Mouse (Mus musculus) hindbrain, embryonic 11.5 days (tissue): Measurements from ENCODE around the gene Adm2. TPM values are rescaled to one million over a fixed set of nuclear protein-coding genes. Genes with fewer than 3 reads are reported as not detected.

Experiments used
- ATAC-seq: fragments of 200-750 bp; cut with Nextera tagmentation; 2 replicates; pipeline ENCODE4 v1.8.0; 2017; ENCODE audit warnings: mild to moderate bottlenecking, moderate TSS enrichment, moderate library complexity; ENCODE audit not compliant: low FRiP score
- DNase-seq: peaks from one replicate; pipeline ENCODE4 v3.0.0-alpha.2; 2015; ENCODE audit warnings: low spot score
- H3K27ac ChIP-seq: fragments of 300-500 bp; sonication (generic); 2 replicates; pipeline ENCODE4 v1.5.1; 2014; ENCODE audit warnings: mild to moderate bottlenecking, low read depth, low read length
- H3K27me3 ChIP-seq: fragments of 300-500 bp; sonication (generic); 2 replicates; pipeline ENCODE4 v1.6.1; 2014; ENCODE audit warnings: mild to moderate bottlenecking, low read length, moderate library complexity, mixed read lengths; ENCODE audit not compliant: control insufficient read depth, insufficient read depth
- H3K36me3 ChIP-seq: fragments of 300-500 bp; sonication (generic); 2 replicates; pipeline ENCODE4 v1.6.1; 2014; ENCODE audit warnings: mild to moderate bottlenecking, low read length, moderate library complexity, mixed read lengths; ENCODE audit not compliant: control insufficient read depth, insufficient read depth
- H3K4me1 ChIP-seq: fragments of 300-500 bp; sonication (generic); replicated peaks from 2 replicates; pipeline ENCODE4 v1.6.1; 2014; ENCODE audit warnings: low read length, mixed read lengths; ENCODE audit not compliant: control insufficient read depth, insufficient read depth
- H3K4me2 ChIP-seq: fragments of 300-500 bp; sonication (generic); replicated peaks from 2 replicates; pipeline ENCODE4 v1.6.1; 2014; ENCODE audit warnings: mild to moderate bottlenecking, low read depth, low read length
- H3K4me3 ChIP-seq: fragments of 300-500 bp; sonication (generic); 2 replicates; pipeline ENCODE4 v1.5.1; 2014; ENCODE audit warnings: low read depth, low read length
- H3K9ac ChIP-seq: fragments of 300-500 bp; sonication (generic); 2 replicates; pipeline ENCODE4 v1.6.1; 2014; ENCODE audit warnings: low read depth, low read length
- H3K9me3 ChIP-seq: fragments of 300-500 bp; sonication (generic); 2 replicates; pipeline ENCODE4 v1.6.1; 2016; ENCODE audit warnings: low read length; ENCODE audit not compliant: control insufficient read depth
- WGBS: fragments of 180-500 bp; shearing (Covaris S2); extraction: QIAGEN DNeasy Blood & Tissue Kit; methylation state at CpG from one replicate; pipeline ENCODE4 v1.1.7; 2014; 5-methylcytosine and 5-hydroxymethylcytosine counted together
- polyA plus RNA-seq: library from polyadenylated mRNA; unstranded; fragments of >200 nt; fragmentation: Nextera tagmentation; extraction: Ambion mirVana; gene quantifications from 2 replicates; pipeline ENCODE4 v1.2.1, GENCODE M21; 2014

Gene Adm2
- polyA plus RNA-seq = 0.12 TPM in 1 of 2 replicates, not detected in the other

GRCm38 (mm10) chr15:89322670-89323522 is at the start of gene Adm2:
TSS of gene Adm2 (plus strand) at chr15:89322720.
- H3K36me3 ChIP-seq = no peaks in the 10 kb centered on the region
- H3K4me1 ChIP-seq = no peaks in the 10 kb centered on the region; the same call in 1 of the 2 replicates
- WGBS = 9% methylated on average over 26 of the region's 26 CpGs
- H3K9me3 ChIP-seq = no peaks in the 10 kb centered on the region
- no peak within 1 kb of the TSS for H3K27ac ChIP-seq
- H3K27me3 ChIP-seq = peaks cover 6% of the 10 kb centered on the region; the same call in 1 of the 2 replicates
- peak; percentile 13 for DNase-seq
- peak within 1 kb of the TSS; percentile 23 for H3K4me2 ChIP-seq
- H3K9ac ChIP-seq = no peak within 1 kb of the TSS
- no peak within 1 kb of the TSS for H3K4me3 ChIP-seq
- ATAC-seq = no peak

DNA sequence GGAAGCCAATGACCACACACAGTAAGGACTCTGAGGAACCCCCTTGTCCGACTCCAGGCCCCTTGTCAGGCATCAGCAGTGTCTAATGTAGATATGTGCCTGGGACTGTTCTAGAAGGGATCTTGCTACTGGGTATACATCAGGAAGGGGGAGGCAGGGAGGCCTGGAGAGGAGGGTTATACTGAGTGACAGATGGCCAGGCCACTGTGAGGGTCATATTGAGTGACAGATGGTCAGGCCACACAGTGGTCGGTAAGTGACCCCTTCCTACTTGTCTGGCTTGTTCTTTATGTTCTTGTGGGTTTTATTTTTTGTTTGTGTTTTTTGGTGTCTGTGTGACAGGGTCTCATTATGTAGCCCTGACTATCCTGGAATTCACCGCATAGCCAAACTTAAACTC is 47.0 kb upstream of the Adm2 start:
- H3K4me1 ChIP-seq = no peaks in the 10 kb centered on the region
- ATAC-seq (no peak; the same call in 1 of the 2 replicates), DNase-seq (no peak)
- WGBS = 80% methylated on average over 3 of the region's 3 CpGs
- H3K4me3 ChIP-seq = no peak overlapping the region
- H3K4me2 ChIP-seq = no peak overlapping the region
- no peak overlapping the region for H3K9ac ChIP-seq
- peaks cover 11% of the 10 kb centered on the region for H3K36me3 ChIP-seq
- H3K27ac ChIP-seq = no peak overlapping the region
- no peaks in the 10 kb centered on the region for H3K9me3 ChIP-seq
- H3K27me3 ChIP-seq = no peaks in the 10 kb centered on the region

DNA sequence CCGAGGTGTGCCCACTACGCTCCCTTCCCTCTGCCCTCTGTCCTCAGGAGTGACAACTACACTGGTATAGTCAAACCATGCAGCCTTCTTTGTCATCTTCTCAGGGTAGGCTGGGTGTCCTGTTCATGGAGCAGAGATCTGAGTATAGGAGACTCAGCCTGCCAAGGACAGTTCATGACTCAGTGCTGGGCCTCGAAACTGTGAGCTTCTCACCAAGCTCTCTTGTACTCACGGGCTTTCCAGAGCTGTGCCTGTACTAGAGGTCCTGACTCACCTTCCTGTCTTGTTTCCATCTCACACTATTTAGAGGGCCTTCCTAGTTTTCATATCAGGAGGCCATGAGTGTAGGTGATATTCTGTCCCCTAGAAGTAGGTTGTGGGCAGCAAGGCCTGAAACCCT is 45.2 kb upstream of the Adm2 start:
- Histone ChIP-seq H3K36me3 (peaks cover 15% of the 10 kb centered on the region), H3K9ac (no peak overlapping the region), H3K9me3 (no peaks in the 10 kb centered on the region), H3K4me1 (no peaks in the 10 kb centered on the region), H3K27me3 (no peaks in the 10 kb centered on the region), H3K27ac (no peak overlapping the region), H3K4me2 (no peak overlapping the region), H3K4me3 (no peak overlapping the region)
- WGBS = 96% methylated on average over 4 of the region's 4 CpGs
- no peak for ATAC-seq
- no peak for DNase-seq

DNA sequence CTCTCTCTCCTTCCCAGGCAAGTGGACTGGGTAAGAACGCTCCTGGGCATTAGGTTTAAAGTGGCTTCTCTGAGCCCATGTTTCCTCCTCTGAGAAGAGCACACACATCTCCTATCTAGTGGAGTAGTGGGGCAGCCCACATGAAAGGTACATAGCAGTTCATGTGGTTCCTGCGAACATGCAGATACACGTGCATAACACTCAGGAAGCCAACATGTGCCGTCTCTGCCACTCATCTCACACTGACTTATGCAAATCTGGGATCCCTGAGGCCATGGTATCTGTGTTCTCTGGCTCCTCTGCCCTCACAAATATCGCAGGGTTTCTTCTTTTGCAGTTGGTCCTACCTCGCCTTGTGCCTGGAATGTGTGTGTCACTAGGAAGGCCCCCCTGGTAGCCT is 40.0 kb upstream of the Adm2 start:
- 81% methylated on average over 6 of the region's 6 CpGs for WGBS
- ATAC-seq = no peak
- H3K9ac ChIP-seq = no peak overlapping the region

DNA sequence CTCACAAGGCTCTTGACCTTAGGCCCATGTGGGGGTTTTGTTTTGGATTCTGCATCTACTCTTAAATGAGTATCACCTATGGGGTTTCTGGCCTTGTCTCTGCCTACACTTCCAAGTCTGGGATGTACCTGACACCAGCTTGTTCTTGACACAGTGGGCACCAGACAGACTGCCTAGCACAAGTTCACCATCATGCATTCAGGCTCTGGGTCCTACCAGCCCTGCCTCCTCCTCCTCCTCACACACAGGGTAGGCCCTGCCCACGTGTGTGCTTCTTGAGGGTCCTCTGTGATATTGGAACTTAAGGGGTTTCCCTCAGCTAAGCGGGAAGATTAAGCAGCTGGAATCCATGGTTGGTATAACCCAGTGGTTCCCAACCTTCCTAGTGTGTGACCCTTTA is 38.4 kb upstream of the Adm2 start:
- Histone ChIP-seq H3K4me1 (no peaks in the 10 kb centered on the region), H3K9ac (no peak overlapping the region), H3K27me3 (no peaks in the 10 kb centered on the region), H3K4me2 (no peak overlapping the region), H3K27ac (no peak overlapping the region), H3K9me3 (no peaks in the 10 kb centered on the region), H3K4me3 (no peak overlapping the region), H3K36me3 (peaks cover 20% of the 10 kb centered on the region)
- DNase-seq = no peak
- 83% methylated on average over 2 of the region's 2 CpGs for WGBS
- ATAC-seq = no peak

More for the DNA sequence above, 40.0 kb upstream of the Adm2 start:
- H3K27me3 ChIP-seq = no peaks in the 10 kb centered on the region
- H3K27ac ChIP-seq = no peak overlapping the region
- DNase-seq = no peak
- H3K4me2 ChIP-seq = no peak overlapping the region
- peaks cover 12% of the 10 kb centered on the region for H3K36me3 ChIP-seq
- H3K4me3 ChIP-seq = no peak overlapping the region
- H3K4me1 ChIP-seq = no peaks in the 10 kb centered on the region
- no peaks in the 10 kb centered on the region for H3K9me3 ChIP-seq

GRCm38 (mm10) chr15:89285004-89285403 is 37.5 kb upstream of the Adm2 start:
- no peaks in the 10 kb centered on the region for H3K9me3 ChIP-seq
- no peak for DNase-seq
- no peak overlapping the region for H3K9ac ChIP-seq
- no peak for ATAC-seq
- peaks cover 20% of the 10 kb centered on the region for H3K36me3 ChIP-seq
- H3K4me2 ChIP-seq = no peak overlapping the region
- H3K4me3 ChIP-seq = no peak overlapping the region
- no peaks in the 10 kb centered on the region for H3K27me3 ChIP-seq
- H3K27ac ChIP-seq = no peak overlapping the region
- H3K4me1 ChIP-seq = no peaks in the 10 kb centered on the region

- ATAC-seq (no peak), DNase-seq (no peak)
- Histone ChIP-seq H3K9ac (no peak overlapping the region), H3K9me3 (no peaks in the 10 kb centered on the region), H3K4me3 (no peak overlapping the region), H3K36me3 (peaks cover 15% of the 10 kb centered on the region), H3K4me2 (no peak overlapping the region), H3K4me1 (no peaks in the 10 kb centered on the region), H3K27me3 (no peaks in the 10 kb centered on the region), H3K27ac (no peak overlapping the region)
- 95% methylated on average over 5 of the region's 5 CpGs for WGBS
Observed at GRCm38 (mm10) chr15:89285478-89285877, 37.0 kb upstream of the Adm2 start.

DNA sequence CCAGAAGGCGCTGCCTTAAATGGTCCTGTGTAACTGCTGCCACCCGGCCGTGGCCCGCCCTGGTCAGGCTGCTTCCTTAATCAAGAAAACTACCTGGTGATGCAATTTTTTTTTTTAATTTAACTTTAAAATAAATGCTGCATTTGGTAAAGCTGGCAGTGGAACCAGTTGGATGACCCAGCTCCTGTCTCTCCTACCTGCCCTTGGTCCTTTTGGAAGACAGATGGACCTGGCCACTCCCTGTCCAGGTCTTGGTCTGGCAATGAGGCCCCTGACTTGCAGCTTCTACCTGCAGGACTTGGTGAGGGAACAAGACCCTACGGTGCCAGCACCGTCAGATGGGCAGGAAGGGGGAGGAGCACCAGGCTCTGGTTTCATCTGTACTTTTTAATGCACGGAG is 36.4 kb upstream of the Adm2 start:
- H3K4me3 ChIP-seq = no peak overlapping the region
- H3K4me1 ChIP-seq = no peaks in the 10 kb centered on the region
- H3K9me3 ChIP-seq = no peaks in the 10 kb centered on the region
- no peak overlapping the region for H3K4me2 ChIP-seq
- no peaks in the 10 kb centered on the region for H3K27me3 ChIP-seq
- H3K36me3 ChIP-seq = peaks cover 13% of the 10 kb centered on the region; the same call in 1 of the 2 replicates
- DNase-seq = no peak
- ATAC-seq = no peak
- 96% methylated on average over 7 of the region's 7 CpGs for WGBS
- H3K9ac ChIP-seq = no peak overlapping the region
- H3K27ac ChIP-seq = no peak overlapping the region

GRCm38 (mm10) chr15:89286582-89286981 is 35.9 kb upstream of the Adm2 start:
- H3K36me3 ChIP-seq = peaks cover 14% of the 10 kb centered on the region; the same call in 1 of the 2 replicates

More at GRCm38 (mm10) chr15:89286582-89286981, 35.9 kb upstream of the Adm2 start:
- H3K4me3 ChIP-seq = no peak overlapping the region
- H3K27me3 ChIP-seq = no peaks in the 10 kb centered on the region
- H3K4me1 ChIP-seq = no peaks in the 10 kb centered on the region
- no peak overlapping the region for H3K4me2 ChIP-seq
- DNase-seq (no peak), ATAC-seq (no peak)
- H3K27ac ChIP-seq = no peak overlapping the region
- H3K9ac ChIP-seq = no peak overlapping the region
- H3K9me3 ChIP-seq = no peaks in the 10 kb centered on the region
- 92% methylated on average over 5 of the region's 5 CpGs for WGBS
